Mouse (Mus musculus) neural tube, embryonic 12.5 days (tissue): Measurements from ENCODE around the gene Lrrc15. TPM values are rescaled to one million over a fixed set of nuclear protein-coding genes. Genes with fewer than 3 reads are reported as not detected.

Experiments used
- ATAC-seq: fragments of 200-750 bp; cut with Nextera tagmentation; 2 replicates; pipeline ENCODE4 v1.8.0; 2017; ENCODE audit warnings: low read depth, mild to moderate bottlenecking, moderate TSS enrichment, moderate library complexity; ENCODE audit not compliant: low FRiP score
- H3K27ac ChIP-seq: fragments of 300-500 bp; sonication (generic); 2 replicates; pipeline ENCODE4 v1.5.1; 2016
- H3K27me3 ChIP-seq: fragments of 300-500 bp; sonication (generic); replicated peaks from 2 replicates; pipeline ENCODE4 v1.6.1; 2016; ENCODE audit warnings: mild to moderate bottlenecking
- H3K36me3 ChIP-seq: fragments of 300-500 bp; sonication (generic); 2 replicates; pipeline ENCODE4 v1.6.1; 2016; ENCODE audit warnings: mild to moderate bottlenecking
- H3K4me1 ChIP-seq: fragments of 300-500 bp; sonication (generic); 2 replicates; pipeline ENCODE4 v1.6.1; 2016
- H3K4me2 ChIP-seq: fragments of 300-500 bp; sonication (generic); replicated peaks from 2 replicates; pipeline ENCODE4 v1.6.1; 2016; ENCODE audit warnings: mild to moderate bottlenecking
- H3K4me3 ChIP-seq: fragments of 300-500 bp; sonication (generic); 2 replicates; pipeline ENCODE4 v1.5.1; 2016
- H3K9ac ChIP-seq: fragments of 300-500 bp; sonication (generic); 2 replicates; pipeline ENCODE4 v1.6.1; 2016; ENCODE audit warnings: mild to moderate bottlenecking
- H3K9me3 ChIP-seq: fragments of 300-500 bp; sonication (generic); 2 replicates; pipeline ENCODE4 v1.6.1; 2016; ENCODE audit warnings: mild to moderate bottlenecking
- WGBS: fragments of 180-500 bp; shearing (Covaris S2); methylation state at CpG from one replicate; pipeline ENCODE4 v1.1.7; 2016; 5-methylcytosine and 5-hydroxymethylcytosine counted together
- polyA plus RNA-seq: library from polyadenylated mRNA; unstranded; fragments of >200 nt; fragmentation: Nextera tagmentation; extraction: Ambion mirVana; gene quantifications from 2 replicates; pipeline ENCODE4 v1.2.1, GENCODE M21; 2016

Lrrc15 gene
- polyA plus RNA-seq, 1 experiment from 2014 or later: 0.27 TPM

- 88% methylated on average over 6 of the region's 6 CpGs for WGBS
- no peak for ATAC-seq
Measured at GRCm38 (mm10) chr16:30302686-30303085, 19.6 kb upstream of the Lrrc15 start.

GRCm38 (mm10) chr16:30299711-30300277 lies 16.7 kb upstream of the Lrrc15 start:
- WGBS: 72% methylated on average over 10 of the region's 10 CpGs
- Histone ChIP-seq H3K9me3 (no peaks in the 10 kb centered on the region), H3K27me3 (0 out of 2 replicates have a peak, but pooled peaks cover 5% of the 10 kb centered on the region), H3K27ac (no peak overlapping the region), H3K4me1 (no peaks in the 10 kb centered on the region), H3K4me3 (no peak overlapping the region), H3K4me2 (no peak overlapping the region), H3K36me3 (no peaks in the 10 kb centered on the region), H3K9ac (no peak overlapping the region)
- no peak for ATAC-seq

More at GRCm38 (mm10) chr16:30302686-30303085, 19.6 kb upstream of the Lrrc15 start:
- Histone ChIP-seq H3K27ac (no peak overlapping the region), H3K9ac (no peak overlapping the region), H3K36me3 (no peaks in the 10 kb centered on the region), H3K4me2 (no peak overlapping the region), H3K27me3 (peaks cover 23% of the 10 kb centered on the region), H3K4me3 (no peak overlapping the region), H3K4me1 (no peaks in the 10 kb centered on the region), H3K9me3 (no peaks in the 10 kb centered on the region)

- Histone ChIP-seq H3K27ac (no peak overlapping the region), H3K27me3 (no peaks in the 10 kb centered on the region), H3K4me2 (no peak overlapping the region), H3K9me3 (no peaks in the 10 kb centered on the region), H3K4me3 (no peak overlapping the region), H3K9ac (no peak overlapping the region), H3K4me1 (no peaks in the 10 kb centered on the region), H3K36me3 (no peaks in the 10 kb centered on the region)
- no peak for ATAC-seq
- WGBS: 90% methylated on average over 7 of the region's 7 CpGs
Measured at GRCm38 (mm10) chr16:30297450-30297849, 14.4 kb upstream of the Lrrc15 start.

DNA sequence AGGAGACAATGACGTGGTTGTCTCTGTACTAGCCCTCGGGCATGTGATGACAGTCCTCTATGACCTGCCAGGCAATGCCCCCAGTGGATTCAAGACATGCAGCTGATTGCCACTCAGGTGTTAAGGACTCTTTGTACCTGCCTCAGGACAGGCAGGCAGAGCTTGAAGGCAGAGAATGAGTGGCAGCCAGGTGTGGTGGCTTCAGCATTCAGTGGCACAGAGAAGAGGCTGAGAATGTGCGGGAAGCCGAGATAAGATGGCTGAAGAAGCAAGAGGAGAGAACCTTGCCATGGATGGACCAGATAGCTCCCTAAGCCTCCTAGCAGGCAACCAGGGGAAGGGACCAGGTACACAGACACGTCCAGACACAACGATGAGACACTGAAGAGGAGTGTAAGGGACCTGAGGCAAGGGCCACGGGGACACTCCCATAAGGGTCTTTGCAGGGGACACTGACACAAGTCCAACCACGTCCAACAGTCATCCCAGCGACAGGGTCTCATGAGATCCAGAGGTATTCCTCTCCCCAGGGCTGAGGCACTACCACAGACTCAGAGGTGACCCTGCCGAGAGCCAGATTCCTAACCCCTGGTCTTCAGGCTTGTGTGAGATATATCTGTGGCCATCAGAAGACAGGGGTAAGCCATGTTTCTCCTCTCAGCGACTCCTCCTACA lies 13.7 kb upstream of the Lrrc15 start:
- Histone ChIP-seq H3K9me3 (no peaks in the 10 kb centered on the region), H3K27me3 (no peaks in the 10 kb centered on the region), H3K4me1 (no peaks in the 10 kb centered on the region), H3K4me3 (no peak overlapping the region), H3K9ac (no peak overlapping the region), H3K27ac (no peak overlapping the region), H3K36me3 (no peaks in the 10 kb centered on the region), H3K4me2 (no peak overlapping the region)
- WGBS: 88% methylated on average over 11 of the region's 11 CpGs
- ATAC-seq: no peak

- 90% methylated on average over 7 of the region's 7 CpGs for WGBS
- Histone ChIP-seq H3K27ac (no peak overlapping the region), H3K36me3 (no peaks in the 10 kb centered on the region), H3K4me3 (no peak overlapping the region), H3K4me1 (peaks cover 5% of the 10 kb centered on the region; the same call in 1 of the 2 replicates), H3K4me2 (no peak overlapping the region), H3K9ac (no peak overlapping the region), H3K9me3 (no peaks in the 10 kb centered on the region), H3K27me3 (no peaks in the 10 kb centered on the region)
- no peak for ATAC-seq
Measured at GRCm38 (mm10) chr16:30295106-30295505, 12.1 kb upstream of the Lrrc15 start.

DNA sequence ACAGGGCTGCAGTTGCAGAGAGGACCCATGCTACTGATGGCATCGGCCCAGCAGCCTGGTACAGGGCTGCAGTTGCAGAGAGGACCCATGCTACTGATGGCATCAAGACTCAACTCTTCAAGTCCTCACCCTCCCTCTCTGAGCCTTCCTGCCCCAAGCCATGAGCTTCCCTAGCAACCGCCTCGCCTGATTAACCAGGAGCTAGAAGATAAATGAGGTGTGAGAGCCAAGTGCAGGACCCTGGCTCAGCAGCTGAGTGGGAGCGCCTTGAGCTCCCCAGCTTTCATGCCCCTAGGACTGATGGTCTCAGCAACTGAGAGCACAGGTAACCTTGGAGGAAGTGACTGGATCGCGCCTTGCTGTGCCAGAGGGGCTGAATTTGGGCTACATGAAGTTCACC lies 7.4 kb upstream of the Lrrc15 start:
- Histone ChIP-seq H3K4me3 (no peak overlapping the region), H3K36me3 (no peaks in the 10 kb centered on the region), H3K27ac (no peak overlapping the region), H3K4me2 (no peak overlapping the region), H3K27me3 (peaks cover 4% of the 10 kb centered on the region; the same call in 1 of the 2 replicates), H3K9ac (no peak overlapping the region), H3K4me1 (peaks cover 9% of the 10 kb centered on the region), H3K9me3 (no peaks in the 10 kb centered on the region)
- 67% methylated on average over 6 of the region's 6 CpGs for WGBS
- no peak for ATAC-seq

- 70% methylated on average over 4 of the region's 4 CpGs for WGBS
- no peak for ATAC-seq
- Histone ChIP-seq H3K4me3 (no peak overlapping the region), H3K4me1 (peaks cover 26% of the 10 kb centered on the region), H3K9me3 (no peaks in the 10 kb centered on the region), H3K27ac (no peak overlapping the region), H3K36me3 (no peaks in the 10 kb centered on the region), H3K27me3 (peaks cover 35% of the 10 kb centered on the region), H3K4me2 (no peak overlapping the region), H3K9ac (no peak overlapping the region)
Measured at GRCm38 (mm10) chr16:30285701-30286100, 2.6 kb upstream of the Lrrc15 start.

- H3K27me3 ChIP-seq: peaks cover 38% of the 10 kb centered on the region
- H3K4me1 ChIP-seq: peaks cover 25% of the 10 kb centered on the region
- no peak overlapping the region for H3K27ac ChIP-seq
- no peaks in the 10 kb centered on the region for H3K9me3 ChIP-seq
- WGBS: 2% methylated on average over 15 of the region's 15 CpGs
- peak overlapping the region; percentile 58 for H3K4me2 ChIP-seq
- peak; percentile 58 for ATAC-seq
- H3K4me3 ChIP-seq: no peak overlapping the region
- H3K36me3 ChIP-seq: no peaks in the 10 kb centered on the region
- 0 out of 2 replicates have a peak overlapping the region, but pooled peaks have one; percentile 6 for H3K9ac ChIP-seq
Measured at GRCm38 (mm10) chr16:30283743-30284337, 784 bp upstream of the Lrrc15 start.

- no peaks in the 10 kb centered on the region for H3K36me3 ChIP-seq
- H3K27ac ChIP-seq: no peak overlapping the region
- no peak overlapping the region for H3K4me3 ChIP-seq
- no peak for ATAC-seq
- no peak overlapping the region for H3K4me2 ChIP-seq
- WGBS: 6% methylated on average over 4 of the region's 4 CpGs
- H3K9ac ChIP-seq: no peak overlapping the region
- no peaks in the 10 kb centered on the region for H3K9me3 ChIP-seq
- peaks cover 25% of the 10 kb centered on the region for H3K4me1 ChIP-seq
- peaks cover 37% of the 10 kb centered on the region for H3K27me3 ChIP-seq
Measured at GRCm38 (mm10) chr16:30280676-30281297, 2.3 kb downstream of the Lrrc15 start.

GRCm38 (mm10) chr16:30278406-30278805 lies 4.7 kb downstream of the Lrrc15 start:
- Histone ChIP-seq H3K27me3 (peaks cover 26% of the 10 kb centered on the region), H3K4me1 (peaks cover 13% of the 10 kb centered on the region; the same call in 1 of the 2 replicates), H3K4me2 (no peak overlapping the region), H3K36me3 (no peaks in the 10 kb centered on the region), H3K27ac (no peak overlapping the region), H3K9me3 (no peaks in the 10 kb centered on the region), H3K9ac (no peak overlapping the region), H3K4me3 (no peak overlapping the region)
- 75% methylated on average over 11 of the region's 11 CpGs for WGBS
- no peak for ATAC-seq

- Histone ChIP-seq H3K27ac (no peak overlapping the region), H3K4me1 (0 out of 2 replicates have a peak, but pooled peaks cover 4% of the 10 kb centered on the region), H3K27me3 (peaks cover 3% of the 10 kb centered on the region), H3K4me3 (no peak overlapping the region), H3K4me2 (no peak overlapping the region), H3K9ac (no peak overlapping the region), H3K36me3 (no peaks in the 10 kb centered on the region), H3K9me3 (no peaks in the 10 kb centered on the region)
- no peak for ATAC-seq
- 79% methylated on average over 15 of the region's 15 CpGs for WGBS
Measured at GRCm38 (mm10) chr16:30275558-30276340, 7.3 kb downstream of the Lrrc15 start.

DNA sequence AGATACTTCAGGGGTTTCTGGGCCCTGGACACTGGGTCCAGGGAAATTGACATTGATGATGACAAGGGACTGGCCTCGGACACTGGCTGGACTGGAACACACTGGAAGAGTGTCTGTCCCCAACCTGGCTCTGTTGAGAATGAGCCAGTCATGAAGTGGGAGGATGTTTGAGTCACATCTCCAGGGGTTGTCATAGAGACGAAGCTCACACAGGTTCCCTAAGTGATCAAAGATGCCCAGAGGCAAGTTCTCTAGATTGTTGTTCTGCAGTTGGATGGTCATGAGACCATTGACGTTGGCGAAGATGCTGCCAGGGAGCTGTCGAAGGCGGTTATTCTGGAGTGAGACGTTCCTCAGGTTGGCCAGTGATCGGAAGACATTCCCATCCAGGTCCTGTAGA lies 10.0 kb downstream of the Lrrc15 start:
- no peak for ATAC-seq
- Histone ChIP-seq H3K27me3 (no peaks in the 10 kb centered on the region; the same call in 1 of the 2 replicates), H3K9ac (no peak overlapping the region), H3K36me3 (no peaks in the 10 kb centered on the region), H3K27ac (no peak overlapping the region), H3K4me3 (no peak overlapping the region), H3K4me1 (no peaks in the 10 kb centered on the region), H3K9me3 (no peaks in the 10 kb centered on the region), H3K4me2 (no peak overlapping the region)
- WGBS: 92% methylated on average over 8 of the region's 8 CpGs
